Mouse (Mus musculus) heart, embryonic 11.5 days (tissue): ENCODE data around the gene Trdn. TPM values are rescaled to one million over a fixed set of nuclear protein-coding genes. Genes with fewer than 3 reads are reported as not detected.

Experiments used
- ATAC-seq: fragments of 200-750 bp; cut with Nextera tagmentation; replicated peaks from 2 replicates; pipeline ENCODE4 v1.8.0; 2017; ENCODE audit warnings: moderate library complexity; ENCODE audit not compliant: insufficient number of reproducible peaks, low FRiP score, low TSS enrichment
- H3K27ac ChIP-seq: fragments of 300-500 bp; sonication (generic); 2 replicates; pipeline ENCODE4 v1.5.1; 2014; ENCODE audit warnings: mild to moderate bottlenecking, low read depth, low read length
- H3K27me3 ChIP-seq: fragments of 300-500 bp; sonication (generic); 2 replicates; pipeline ENCODE4 v1.6.1; 2014; ENCODE audit warnings: mild to moderate bottlenecking, low read length, mixed read lengths; ENCODE audit not compliant: control insufficient read depth, insufficient read depth
- H3K36me3 ChIP-seq: fragments of 300-500 bp; sonication (generic); 2 replicates; pipeline ENCODE4 v1.6.1; 2014; ENCODE audit warnings: mild to moderate bottlenecking, low read length, moderate library complexity, mixed read lengths; ENCODE audit not compliant: control insufficient read depth, insufficient read depth
- H3K4me1 ChIP-seq: fragments of 300-500 bp; sonication (generic); 2 replicates; pipeline ENCODE4 v1.6.1; 2014; ENCODE audit warnings: low read length; ENCODE audit not compliant: control insufficient read depth, insufficient read depth
- H3K4me2 ChIP-seq: fragments of 300-500 bp; sonication (generic); 2 replicates; pipeline ENCODE4 v1.6.1; 2014; ENCODE audit warnings: mild to moderate bottlenecking, moderate library complexity
- H3K4me3 ChIP-seq: fragments of 300-500 bp; sonication (generic); 2 replicates; pipeline ENCODE4 v1.5.1; 2014; ENCODE audit warnings: low read depth, low read length
- H3K9ac ChIP-seq: fragments of 300-500 bp; sonication (generic); 2 replicates; pipeline ENCODE4 v1.6.1; 2014; ENCODE audit warnings: mild to moderate bottlenecking, low read depth, low read length, moderate library complexity
- H3K9me3 ChIP-seq: fragments of 300-500 bp; sonication (generic); replicated peaks from 2 replicates; pipeline ENCODE4 v1.6.1; 2016; ENCODE audit warnings: low read length; ENCODE audit not compliant: control insufficient read depth
- WGBS: fragments of 180-500 bp; shearing (Covaris S2); extraction: QIAGEN DNeasy Blood & Tissue Kit; methylation state at CpG from one replicate; pipeline ENCODE4 v1.1.7; 2014; ENCODE audit not compliant: insufficient replicate concordance; 5-methylcytosine and 5-hydroxymethylcytosine counted together
- polyA plus RNA-seq: library from polyadenylated mRNA; unstranded; fragments of >200 nt; fragmentation: Nextera tagmentation; extraction: Ambion mirVana; gene quantifications from 2 replicates; pipeline ENCODE4 v1.2.1, GENCODE M21; 2014

Gene Trdn
- 155 and 181 TPM in 2 replicates for polyA plus RNA-seq

GRCm38 (mm10) chr10:33080254-33080653, at the start of gene Trdn:
TSS of gene Trdn (plus strand) at chr10:33080554.
- ATAC-seq, result no peak
- H3K9me3 ChIP-seq, result no peaks in the 10 kb centered on the region
- no peak within 1 kb of the TSS for H3K9ac ChIP-seq
- H3K4me2 ChIP-seq, result no peak within 1 kb of the TSS
- H3K27me3 ChIP-seq, result no peaks in the 10 kb centered on the region
- H3K4me3 ChIP-seq, result no peak within 1 kb of the TSS
- H3K27ac ChIP-seq, result no peak within 1 kb of the TSS
- no peaks in the 10 kb centered on the region for H3K36me3 ChIP-seq
- 69% methylated on average over 1 of the region's 1 CpGs for WGBS
- no peaks in the 10 kb centered on the region for H3K4me1 ChIP-seq

GRCm38 (mm10) chr10:33060771-33061170, 19.6 kb upstream of the Trdn start:
- 71% methylated on average over 1 of the region's 1 CpGs for WGBS
- H3K4me2 ChIP-seq, result no peak overlapping the region
- H3K27me3 ChIP-seq, result no peaks in the 10 kb centered on the region
- H3K4me1 ChIP-seq, result no peaks in the 10 kb centered on the region
- no peak overlapping the region for H3K4me3 ChIP-seq
- no peak for ATAC-seq
- H3K27ac ChIP-seq, result no peak overlapping the region
- H3K9me3 ChIP-seq, result no peaks in the 10 kb centered on the region
- H3K9ac ChIP-seq, result no peak overlapping the region
- no peaks in the 10 kb centered on the region for H3K36me3 ChIP-seq

GRCm38 (mm10) chr10:33065566-33065965, 14.8 kb upstream of the Trdn start:
- H3K27ac ChIP-seq, result no peak overlapping the region
- no peaks in the 10 kb centered on the region for H3K27me3 ChIP-seq
- no peaks in the 10 kb centered on the region for H3K4me1 ChIP-seq
- ATAC-seq, result no peak
- H3K36me3 ChIP-seq, result no peaks in the 10 kb centered on the region
- 86% methylated on average over 1 of the region's 1 CpGs for WGBS
- no peaks in the 10 kb centered on the region for H3K9me3 ChIP-seq
- H3K4me2 ChIP-seq, result no peak overlapping the region
- H3K4me3 ChIP-seq, result no peak overlapping the region
- no peak overlapping the region for H3K9ac ChIP-seq

GRCm38 (mm10) chr10:33073126-33073525, 7.2 kb upstream of the Trdn start:
- no peaks in the 10 kb centered on the region for H3K27me3 ChIP-seq
- WGBS, result 61% methylated on average over 3 of the region's 3 CpGs
- H3K27ac ChIP-seq, result no peak overlapping the region
- H3K4me3 ChIP-seq, result no peak overlapping the region
- no peak overlapping the region for H3K9ac ChIP-seq
- no peaks in the 10 kb centered on the region for H3K9me3 ChIP-seq
- ATAC-seq, result no peak
- H3K36me3 ChIP-seq, result no peaks in the 10 kb centered on the region
- no peaks in the 10 kb centered on the region for H3K4me1 ChIP-seq
- no peak overlapping the region for H3K4me2 ChIP-seq

- Histone ChIP-seq H3K4me2 (peak overlapping the region; percentile 10; the same call in 1 of the 2 replicates), H3K27ac (peak overlapping the region; percentile 92; the same call in 1 of the 2 replicates), H3K27me3 (no peaks in the 10 kb centered on the region)
Observed at GRCm38 (mm10) chr10:33082151-33082844, 1.9 kb downstream of the Trdn start.

GRCm38 (mm10) chr10:33082961-33083626, 2.7 kb downstream of the Trdn start:
- no peaks in the 10 kb centered on the region for H3K27me3 ChIP-seq
- ATAC-seq, result peak; percentile 63
- no peaks in the 10 kb centered on the region for H3K4me1 ChIP-seq
- peak overlapping the region; percentile 61 for H3K9ac ChIP-seq
- peak overlapping the region; percentile 42 for H3K4me3 ChIP-seq
- no peaks in the 10 kb centered on the region for H3K36me3 ChIP-seq
- H3K9me3 ChIP-seq, result no peaks in the 10 kb centered on the region
- peak overlapping the region; percentile 33 for H3K4me2 ChIP-seq
- H3K27ac ChIP-seq, result peak overlapping the region; percentile 92
- WGBS, result 52% methylated on average over 1 of the region's 1 CpGs

More at GRCm38 (mm10) chr10:33082151-33082844, 1.9 kb downstream of the Trdn start:
- Histone ChIP-seq H3K4me1 (no peaks in the 10 kb centered on the region), H3K9ac (no peak overlapping the region), H3K9me3 (no peaks in the 10 kb centered on the region), H3K4me3 (no peak overlapping the region), H3K36me3 (no peaks in the 10 kb centered on the region)
- no peak for ATAC-seq
- WGBS, result 62% methylated on average over 2 of the region's 2 CpGs

GRCm38 (mm10) chr10:33083627-33084158, 3.3 kb downstream of the Trdn start:
- peak overlapping the region; percentile 92 for H3K27ac ChIP-seq
- peak overlapping the region; percentile 33 for H3K4me2 ChIP-seq
- H3K27me3 ChIP-seq, result no peaks in the 10 kb centered on the region
- peak overlapping the region; percentile 42 for H3K4me3 ChIP-seq
- no peaks in the 10 kb centered on the region for H3K36me3 ChIP-seq
- ATAC-seq, result peak; percentile 71
- H3K9ac ChIP-seq, result peak overlapping the region; percentile 61
- 0 out of 2 replicates have a peak, but pooled peaks cover 3% of the 10 kb centered on the region for H3K4me1 ChIP-seq
- H3K9me3 ChIP-seq, result no peaks in the 10 kb centered on the region
- WGBS, result 41% methylated on average over 5 of the region's 5 CpGs

- Histone ChIP-seq H3K27ac (no peak overlapping the region), H3K9me3 (no peaks in the 10 kb centered on the region), H3K4me3 (no peak overlapping the region), H3K36me3 (no peaks in the 10 kb centered on the region), H3K27me3 (no peaks in the 10 kb centered on the region), H3K9ac (no peak overlapping the region), H3K4me2 (no peak overlapping the region), H3K4me1 (peaks cover 6% of the 10 kb centered on the region; the same call in 1 of the 2 replicates)
- no peak for ATAC-seq
Observed at GRCm38 (mm10) chr10:33088403-33088802, 8.0 kb downstream of the Trdn start.
